Mouse (Mus musculus): ENCODE data around the gene BC055324. TPM values are rescaled to one million over a fixed set of nuclear protein-coding genes. Genes with fewer than 3 reads are reported as not detected.
A peak's percentile ranks its signal among the peaks of the same experiment; 100 is the strongest.

Gene BC055324
- total and polyA plus RNA-seq, 3 experiments = 16.3 to 26.6 (median 20.6) TPM

- H3K4me2 ChIP-seq (ENCODE audit: insufficient read depth, low read depth, poor library complexity, severe bottlenecking) = no peak overlapping the region
- H3K9me3 ChIP-seq (replicated peaks; ENCODE audit: low read length) = no peaks in the 10 kb centered on the region
- in situ Hi-C loops (cut with MboI; ENCODE audit: low pct_ligation_motif_present, low pct_unique_long_range_greater_than_20kb, low sequenced_read_pairs) (no loop called here), dilution Hi-C loops (cut with MboI; ENCODE audit: extremely low pct_ligation_motif_present, extremely low pct_unique_long_range_greater_than_20kb, low sequenced_read_pairs) (no loop called here)
- DNase-seq (ENCODE audit: extremely low read depth) = no peak
- H3K36me3 ChIP-seq (replicated peaks in 1 of 2; ENCODE audit: control insufficient read depth in 1 of 2, insufficient read depth in 1 of 2, low read length in 1 of 2) = peaks cover 0 to 5% of the 10 kb centered on the region in 2 experiments
- H3K9ac ChIP-seq (ENCODE audit: insufficient read depth, low read depth) = no peak overlapping the region
- TF ChIP-seq POLR2A (IDR thresholded peaks at IDR 0.05; ENCODE audit: low read depth, low read length) (no peak), GABPA (IDR thresholded peaks at IDR 0.05; ENCODE audit: insufficient replicate concordance, low read depth, low read length) (no peak), MXI1 (IDR thresholded peaks at IDR 0.05; ENCODE audit: low read depth, low read length) (no peak), HCFC1 (IDR thresholded peaks at IDR 0.05; ENCODE audit: low read depth, low read length) (no peak), CHD1 (IDR thresholded peaks at IDR 0.05; ENCODE audit: low read depth, low read length) (no peak), E2F4 (IDR thresholded peaks at IDR 0.05; ENCODE audit: insufficient replicate concordance, low read depth, low read length) (no peak)
- H3K27me3 ChIP-seq (replicated peaks) = no peaks in the 10 kb centered on the region
- H3K4me1 ChIP-seq (ENCODE audit: control insufficient read depth in 1 of 2, insufficient read depth in 2 of 2) = peaks cover 3 to 5% of the 10 kb centered on the region in 2 experiments; a peak in 2 of 4 replicates
- no peak overlapping the region for H3K27ac ChIP-seq (ENCODE audit: insufficient read depth, low read depth)
- no peaks in the 10 kb centered on the region for H3K79me2 ChIP-seq (replicated peaks; ENCODE audit: control insufficient read depth, extremely low read depth, insufficient read depth, poor library complexity, severe bottlenecking)
- H3K4me3 ChIP-seq (replicated peaks in 1 of 3; ENCODE audit: low read depth in 2 of 3, low read length in 2 of 3, poor library complexity in 1 of 3) = no peak overlapping the region
Measured at GRCm38 (mm10) chr1:164001831-164002452, 7.3 kb upstream of the BC055324 start.

DNA sequence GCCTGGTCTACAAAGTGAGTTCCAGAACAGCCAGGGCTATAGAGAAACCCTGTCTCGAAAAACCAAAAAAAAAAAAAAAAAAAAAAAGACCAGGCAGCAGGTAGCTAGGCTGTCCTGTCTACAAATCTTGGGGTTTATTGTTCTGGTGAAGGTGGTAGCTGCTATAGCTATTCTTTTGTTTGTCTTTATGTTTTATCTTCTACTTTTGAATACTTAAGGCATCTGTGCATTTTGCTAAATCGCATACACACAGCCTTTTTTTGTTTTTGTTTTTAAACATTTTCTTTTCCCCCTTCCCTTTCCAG is 965 bp upstream of the BC055324 start:
- Histone ChIP-seq H3K9me3 (replicated peaks; ENCODE audit: low read length) (no peaks in the 10 kb centered on the region), H3K4me2 (ENCODE audit: insufficient read depth, low read depth, poor library complexity, severe bottlenecking) (peak overlapping the region; percentile 65; the same call in 1 of the 2 replicates), H3K27me3 (replicated peaks) (no peaks in the 10 kb centered on the region), H3K79me2 (replicated peaks; ENCODE audit: control insufficient read depth, extremely low read depth, insufficient read depth, poor library complexity, severe bottlenecking) (peaks cover 6% of the 10 kb centered on the region; the same call in 1 of the 2 replicates), H3K27ac (ENCODE audit: insufficient read depth, low read depth) (no peak overlapping the region), H3K36me3 (replicated peaks in 1 of 2; ENCODE audit: control insufficient read depth in 1 of 2, insufficient read depth in 1 of 2, low read length in 1 of 2) (peaks cover 2 to 22% of the 10 kb centered on the region in 2 experiments), H3K9ac (ENCODE audit: insufficient read depth, low read depth) (peak overlapping the region; percentile 62; the same call in 1 of the 2 replicates), H3K4me1 (ENCODE audit: control insufficient read depth in 1 of 2, insufficient read depth in 2 of 2) (peaks cover 3 to 25% of the 10 kb centered on the region in 2 experiments; a peak in 3 of 4 replicates), H3K4me3 (replicated peaks in 1 of 3; ENCODE audit: low read depth in 2 of 3, low read length in 2 of 3, poor library complexity in 1 of 3) (peak overlapping the region; percentile 72 to 85 (median 82))
- no peak for DNase-seq (ENCODE audit: extremely low read depth)
- dilution Hi-C loops (cut with MboI; ENCODE audit: extremely low pct_ligation_motif_present, extremely low pct_unique_long_range_greater_than_20kb, low sequenced_read_pairs) (no loop called here), in situ Hi-C loops (cut with MboI; ENCODE audit: low pct_ligation_motif_present, low pct_unique_long_range_greater_than_20kb, low sequenced_read_pairs) (no loop called here)
- TF ChIP-seq ELF1 (IDR thresholded peaks at IDR 0.05; ENCODE audit: low read depth, low read length) (no peak), TCF12 (IDR thresholded peaks at IDR 0.05; ENCODE audit: low read depth, low read length) (no peak), TBP (conservative IDR thresholded peaks at IDR 0.05; ENCODE audit: low read depth, low read length) (no peak; the same call in 1 of the 2 replicates), JUN (IDR thresholded peaks at IDR 0.05; ENCODE audit: insufficient read depth, low read depth, low read length) (no peak), SMC3 (IDR thresholded peaks at IDR 0.05; ENCODE audit: low read depth, low read length) (no peak), ZNF384 (IDR thresholded peaks at IDR 0.05; ENCODE audit: low read depth, low read length) (peak; percentile 53)

DNA sequence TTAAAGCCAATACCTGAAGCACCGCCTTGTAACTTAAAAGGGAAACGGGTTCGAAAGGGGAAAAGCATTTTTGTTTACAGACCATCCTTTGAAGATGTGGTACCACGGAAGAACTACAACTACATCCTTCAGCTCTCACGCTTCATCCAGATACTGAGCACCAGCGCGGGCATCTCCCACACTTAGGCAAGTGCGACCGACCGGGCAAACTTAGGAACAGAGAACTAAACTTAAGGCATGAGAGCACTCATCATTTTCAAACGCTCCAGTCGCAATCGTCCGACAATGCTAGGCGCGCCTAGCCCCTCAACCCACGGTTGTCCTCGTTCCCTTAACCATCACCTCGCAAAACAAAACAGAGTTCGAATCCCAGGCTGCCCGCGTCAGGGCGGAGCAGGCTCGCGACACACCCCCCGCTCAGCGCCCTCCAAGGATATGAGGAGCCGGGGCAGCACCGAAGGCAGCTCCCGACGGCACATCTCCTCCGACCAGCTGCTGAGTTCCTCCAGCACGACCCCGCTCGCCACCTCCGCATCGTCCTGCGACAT is 349 bp downstream of the BC055324 start:
- H3K4me2 ChIP-seq (ENCODE audit: insufficient read depth, low read depth, poor library complexity, severe bottlenecking) = peak overlapping the region; percentile 37
- peak overlapping the region; percentile 72 to 85 (median 82) for H3K4me3 ChIP-seq (replicated peaks in 1 of 3; ENCODE audit: low read depth in 2 of 3, low read length in 2 of 3, poor library complexity in 1 of 3)
- H3K9me3 ChIP-seq (replicated peaks; ENCODE audit: low read length) = no peaks in the 10 kb centered on the region
- peaks cover 0 to 25% of the 10 kb centered on the region in 2 experiments; a peak in 2 of 4 replicates for H3K4me1 ChIP-seq (ENCODE audit: control insufficient read depth in 1 of 2, insufficient read depth in 2 of 2)
- TF ChIP-seq ELF1 (IDR thresholded peaks at IDR 0.05; ENCODE audit: low read depth, low read length) = no peak
- no peak for TF ChIP-seq SMC3 (IDR thresholded peaks at IDR 0.05; ENCODE audit: low read depth, low read length)
- TF ChIP-seq MXI1 (IDR thresholded peaks at IDR 0.05; ENCODE audit: low read depth, low read length) = 0 out of 2 replicates have a peak, but pooled peaks have one; percentile 80
- 0 out of 2 replicates have a peak, but pooled peaks have one; percentile 53 for TF ChIP-seq ZMIZ1 (IDR thresholded peaks at IDR 0.05; ENCODE audit: low read depth, low read length)
- H3K79me2 ChIP-seq (replicated peaks; ENCODE audit: control insufficient read depth, extremely low read depth, insufficient read depth, poor library complexity, severe bottlenecking) = peaks cover 6% of the 10 kb centered on the region; the same call in 1 of the 2 replicates
- no peak for DNase-seq (ENCODE audit: extremely low read depth)
- H3K27me3 ChIP-seq (replicated peaks) = no peaks in the 10 kb centered on the region
- H3K9ac ChIP-seq (ENCODE audit: insufficient read depth, low read depth) = peak overlapping the region; percentile 54; the same call in 1 of the 2 replicates
- peak overlapping the region; percentile 12; the same call in 1 of the 2 replicates for H3K27ac ChIP-seq (ENCODE audit: insufficient read depth, low read depth)
- in situ Hi-C loops (cut with MboI; ENCODE audit: low pct_ligation_motif_present, low pct_unique_long_range_greater_than_20kb, low sequenced_read_pairs) (no loop called here), dilution Hi-C loops (cut with MboI; ENCODE audit: extremely low pct_ligation_motif_present, extremely low pct_unique_long_range_greater_than_20kb, low sequenced_read_pairs) (no loop called here)
- H3K36me3 ChIP-seq (replicated peaks in 1 of 2; ENCODE audit: control insufficient read depth in 1 of 2, insufficient read depth in 1 of 2, low read length in 1 of 2) = peaks cover 2 to 22% of the 10 kb centered on the region in 2 experiments

Data from CH12.LX (cell line).